Mouse (Mus musculus) G1E (cell line): ENCODE data around the gene Spic. TPM values are rescaled to one million over a fixed set of nuclear protein-coding genes. Genes with fewer than 3 reads are reported as not detected.
"Not testable (repeated sequence)": the region's sequence is repeated elsewhere in the genome, so short reads cannot be mapped to it uniquely, and the experiment has no call there.

ENCODE experiments used
- ATAC-seq: 2 replicates; pipeline ENCODE4 v1.8.0; 2016; ENCODE audit warnings: mild to moderate bottlenecking; ENCODE audit not compliant: insufficient number of reproducible peaks, poor library complexity, low FRiP score, severe bottlenecking; ENCODE audit errors: extremely low read depth
- DNase-seq: peaks from one replicate; pipeline ENCODE4 v3.0.0; 2012; ENCODE audit warnings: low spot score
- H3K27me3 ChIP-seq: 2 replicates; pipeline ENCODE4 v1.6.1; 2012; ENCODE audit warnings: mild to moderate bottlenecking, low read length, inconsistent platforms; ENCODE audit not compliant: insufficient read depth
- H3K36me3 ChIP-seq: replicated peaks from 2 replicates; pipeline ENCODE3; 2012; ENCODE audit warnings: mild to moderate bottlenecking, inconsistent platforms
- H3K4me1 ChIP-seq: 2 replicates; pipeline ENCODE4 v1.6.1; 2012; ENCODE audit warnings: low read depth, low read length, inconsistent platforms, mixed read lengths; ENCODE audit not compliant: insufficient read depth
- H3K4me3 ChIP-seq: 2 replicates; pipeline ENCODE4 v1.5.1; 2012; ENCODE audit warnings: low read depth, mild to moderate bottlenecking, inconsistent platforms, low read length, moderate library complexity, mixed read lengths
- H3K9me3 ChIP-seq: replicated peaks from 2 replicates; pipeline ENCODE4 v1.6.1; 2012; ENCODE audit warnings: inconsistent platforms
- CTCF ChIP-seq: IDR thresholded peaks from 2 replicates; pipeline ENCODE4 v1.5.1; 2012; ENCODE audit warnings: low read depth, low read length, inconsistent platforms, mixed read lengths
- GATA1 ChIP-seq: IDR thresholded peaks from 2 replicates; pipeline ENCODE4 v1.6.1; 2012; ENCODE audit warnings: borderline replicate concordance, low read length, inconsistent platforms, mixed read lengths
- GATA2 ChIP-seq: IDR thresholded peaks from 2 replicates; pipeline ENCODE4 v1.6.1; 2012; ENCODE audit warnings: low read depth, low read length, inconsistent platforms, borderline replicate concordance
- POLR2AphosphoS5 ChIP-seq: IDR thresholded peaks from 2 replicates; pipeline ENCODE4 v1.6.1; 2012; ENCODE audit warnings: low read depth, low read length, inconsistent platforms; ENCODE audit not compliant: insufficient replicate concordance
- TAL1 ChIP-seq: conservative IDR thresholded peaks from 2 replicates; pipeline ENCODE4 v1.6.1; 2012; ENCODE audit warnings: low read depth, low read length, inconsistent platforms, mixed read lengths
- polyA plus RNA-seq: library from polyadenylated mRNA; stranded (reverse); fragments of >175 nt; gene quantifications from 2 replicates; pipeline ENCODE4 v1.2.3, GENCODE M21; 2012
- total RNA-seq, 2 experiments: library from RNA; stranded (forward) in 1 of 2; stranded (reverse) in 1 of 2; fragments of 200-1000 nt in 1 of 2; fragments of >200 nt in 1 of 2; fragmentation: Nextera tagmentation in 1 of 2; gene quantifications; 2 replicates each; pipeline ENCODE4 v1.2.3; 2014 to 2017

Spic gene
- total and polyA plus RNA-seq, 3 experiments = 0.05 to 2.3 TPM; not detected in 1

DNA sequence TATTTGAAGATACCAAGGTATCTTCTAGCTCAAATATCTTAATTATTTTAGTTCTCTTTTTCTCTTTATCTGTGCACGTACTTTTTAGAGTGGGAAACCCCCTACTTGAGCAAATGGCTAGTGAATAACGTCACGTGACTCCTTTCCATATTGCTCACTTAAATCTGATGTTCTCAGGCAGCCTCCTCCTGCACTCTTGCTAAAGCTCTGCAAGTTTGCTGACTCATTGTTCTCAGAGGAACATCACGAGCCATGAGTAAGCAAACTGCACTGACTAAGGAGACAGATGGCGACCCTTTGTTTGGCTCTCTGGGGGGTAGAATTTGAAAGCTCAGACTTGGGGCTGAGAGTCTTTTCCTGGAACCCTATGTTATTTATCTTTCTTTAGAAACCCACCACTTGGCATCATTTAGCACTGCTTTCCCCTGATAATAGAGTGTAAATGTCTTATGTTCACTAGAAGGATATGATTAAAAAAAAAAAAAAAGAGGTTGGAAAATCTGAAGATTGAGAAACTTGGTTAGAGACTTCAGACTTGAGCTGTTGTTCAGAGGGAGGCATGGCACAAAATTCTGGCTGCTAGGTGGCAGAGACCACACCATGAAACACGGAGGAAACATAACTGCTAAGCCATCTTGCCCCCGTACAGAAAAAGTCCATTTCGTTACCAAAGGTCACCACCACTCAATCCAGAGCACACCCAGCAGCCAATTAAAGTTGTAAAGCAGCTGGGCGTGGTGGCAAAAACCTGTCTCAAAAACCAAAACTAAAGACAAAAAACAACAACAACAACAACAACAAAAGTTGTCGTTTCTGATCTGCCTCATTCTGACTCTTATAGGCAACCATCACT is 24.1 kb upstream of the Spic start:
- peak; percentile 93 for ATAC-seq

GRCm38 (mm10) chr10:88700938-88701337 is 16.1 kb upstream of the Spic start:
- Histone ChIP-seq H3K27me3 (peaks cover 12% of the 10 kb centered on the region; the same call in 1 of the 2 replicates), H3K4me3 (no peak overlapping the region), H3K36me3 (no peaks in the 10 kb centered on the region), H3K9me3 (peaks cover 13% of the 10 kb centered on the region), H3K4me1 (no peaks in the 10 kb centered on the region)
- DNase-seq (no peak), ATAC-seq (no peak)
- no peak for TF ChIP-seq POLR2AphosphoS5
- no peak for TF ChIP-seq GATA2
- no peak for TF ChIP-seq TAL1
- no peak for TF ChIP-seq GATA1
- no peak for TF ChIP-seq CTCF

More for the DNA sequence above, 24.1 kb upstream of the Spic start:
- Histone ChIP-seq H3K9me3 (peaks cover 10% of the 10 kb centered on the region), H3K4me3 (no peak overlapping the region), H3K36me3 (no peaks in the 10 kb centered on the region), H3K4me1 (peaks cover 25% of the 10 kb centered on the region), H3K27me3 (peaks cover 13% of the 10 kb centered on the region)
- TF ChIP-seq POLR2AphosphoS5 (no peak), TAL1 (peak; percentile 15; the same call in 1 of the 2 replicates), GATA1 (no peak)
- DNase-seq = peak; percentile 40

GRCm38 (mm10) chr10:88682904-88683563 is 1.8 kb downstream of the Spic start:
- no peak for TF ChIP-seq GATA1
- no peak for TF ChIP-seq POLR2AphosphoS5
- no peak for TF ChIP-seq TAL1
- TF ChIP-seq CTCF = no peak
- no peak for TF ChIP-seq GATA2
- ATAC-seq = no peak
- Histone ChIP-seq H3K4me3 (no peak overlapping the region), H3K36me3 (no peaks in the 10 kb centered on the region), H3K9me3 (no peaks in the 10 kb centered on the region), H3K4me1 (no peaks in the 10 kb centered on the region; the same call in 1 of the 2 replicates), H3K27me3 (0 out of 2 replicates have a peak, but pooled peaks cover 2% of the 10 kb centered on the region)
- DNase-seq = no peak

DNA sequence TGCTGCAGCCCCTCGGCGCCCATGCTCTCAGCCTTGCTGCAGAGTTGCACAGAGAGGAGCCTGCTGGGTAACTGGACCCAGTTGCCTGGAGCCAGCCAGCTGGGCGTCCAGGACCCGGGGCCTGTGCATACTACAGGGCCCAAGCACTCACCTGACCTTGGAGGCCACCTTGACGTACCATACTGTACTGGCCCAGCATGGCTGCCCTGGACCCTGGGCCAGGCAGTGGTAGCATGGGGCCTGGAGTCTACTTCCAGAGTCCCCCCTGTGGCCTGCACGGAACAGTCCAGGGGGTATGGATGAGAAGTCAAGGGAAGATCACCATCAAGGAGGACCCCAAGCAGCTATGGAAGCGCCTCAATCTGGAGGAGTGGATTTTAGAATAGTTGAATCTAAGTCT is 12.0 kb downstream of the Spic start:
- H3K36me3 ChIP-seq = no peaks in the 10 kb centered on the region
- H3K4me1 ChIP-seq = no peaks in the 10 kb centered on the region
- DNase-seq (no peak), ATAC-seq (no peak)
- H3K27me3 ChIP-seq = no peaks in the 10 kb centered on the region; the same call in 1 of the 2 replicates
- no peaks in the 10 kb centered on the region for H3K9me3 ChIP-seq
- no peak overlapping the region for H3K4me3 ChIP-seq
- TF ChIP-seq GATA2 (no peak), GATA1 (no peak), CTCF (no peak), TAL1 (no peak), POLR2AphosphoS5 (no peak)

DNA sequence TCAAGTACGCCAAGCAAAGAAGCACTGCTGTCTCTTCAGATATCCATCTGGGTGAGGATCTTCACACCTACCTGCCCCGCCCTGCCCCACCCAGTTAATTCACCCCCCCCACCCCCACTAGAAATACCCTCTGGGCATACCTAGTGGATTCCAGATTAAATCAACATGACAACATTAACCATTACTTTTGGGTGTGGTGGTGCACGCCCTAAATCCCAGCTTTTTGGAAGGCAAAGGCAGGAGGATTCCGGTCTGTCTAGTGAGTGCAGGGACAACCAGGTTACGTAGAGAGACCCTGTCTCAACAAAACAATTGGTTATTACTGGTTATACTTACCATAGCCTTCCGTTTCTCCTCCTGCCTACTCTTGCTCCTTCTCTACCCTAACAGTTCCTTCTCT is 12.7 kb downstream of the Spic start:
- no peak for TF ChIP-seq GATA1
- no peak for TF ChIP-seq CTCF
- TF ChIP-seq POLR2AphosphoS5 = no peak
- TF ChIP-seq TAL1 = no peak
- TF ChIP-seq GATA2 = no peak
- no peaks in the 10 kb centered on the region for H3K4me1 ChIP-seq
- H3K27me3 ChIP-seq = no peaks in the 10 kb centered on the region; the same call in 1 of the 2 replicates

DNA sequence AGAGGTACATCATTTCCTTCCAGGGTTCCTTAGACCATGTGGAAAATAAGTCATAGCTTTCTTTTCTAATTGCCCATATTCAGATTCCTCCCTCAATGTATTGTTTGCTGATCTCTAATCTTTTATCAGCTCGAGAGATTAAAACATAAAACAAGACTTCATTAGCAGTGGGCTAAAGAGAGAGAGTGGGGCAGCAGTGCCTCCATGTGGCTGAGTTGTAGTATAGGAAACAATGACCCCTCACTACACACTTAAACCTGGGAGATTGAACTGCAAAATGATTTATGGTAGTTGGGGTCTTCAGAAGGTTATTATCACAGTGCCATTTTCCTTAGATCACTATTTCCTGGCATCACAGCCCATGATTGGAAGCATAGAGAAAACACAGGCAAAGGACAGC is 15.1 kb downstream of the Spic start:
- Histone ChIP-seq H3K4me1 (no peaks in the 10 kb centered on the region), H3K9me3 (no peaks in the 10 kb centered on the region), H3K27me3 (no peaks in the 10 kb centered on the region; the same call in 1 of the 2 replicates), H3K36me3 (no peaks in the 10 kb centered on the region), H3K4me3 (no peak overlapping the region)
- DNase-seq (no peak), ATAC-seq (0 out of 2 replicates have a peak, but pooled peaks have one; percentile 22)
- no peak for TF ChIP-seq POLR2AphosphoS5
- no peak for TF ChIP-seq CTCF
- TF ChIP-seq TAL1 = no peak
- TF ChIP-seq GATA1 = no peak
- no peak for TF ChIP-seq GATA2

More for the DNA sequence above, 12.7 kb downstream of the Spic start:
- H3K9me3 ChIP-seq = no peaks in the 10 kb centered on the region
- no peaks in the 10 kb centered on the region for H3K36me3 ChIP-seq
- no peak for DNase-seq
- ATAC-seq = no peak
- no peak overlapping the region for H3K4me3 ChIP-seq

DNA sequence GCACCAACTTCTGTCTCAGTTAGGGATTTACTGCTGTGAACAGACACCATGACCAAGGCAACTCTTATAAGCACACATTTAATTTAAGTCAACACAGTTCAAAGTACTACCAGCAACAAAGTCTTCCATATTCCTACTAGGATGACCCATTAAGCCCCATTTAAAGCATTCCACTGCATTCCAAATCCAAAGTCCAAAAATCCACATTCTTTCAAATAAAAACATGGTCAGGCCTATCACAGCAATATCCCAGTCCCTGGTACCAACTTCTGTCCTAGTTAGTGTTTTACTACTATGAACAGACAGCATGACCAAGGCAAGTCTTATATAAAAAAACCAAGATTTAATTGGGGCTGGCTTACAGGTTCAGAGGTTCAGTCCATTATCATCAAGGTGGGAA is 21.0 kb downstream of the Spic start:
- H3K9me3 ChIP-seq, H3K4me3 ChIP-seq, ATAC-seq, H3K27me3 ChIP-seq, DNase-seq, H3K36me3 ChIP-seq, H3K4me1 ChIP-seq: not testable (repeated sequence)
